Mouse (Mus musculus) kidney, postnatal 14 days (tissue): ENCODE results near the gene Hoxd10.

Source experiments
- DNase-seq: peaks from one replicate; pipeline ENCODE4 v3.0.0; 2022; ENCODE audit warnings: mixed read lengths

The Hoxd10 gene

GRCm38 (mm10) chr2:74667191-74667841, 24.4 kb upstream of the Hoxd10 start:
- DNase-seq, result no peak

DNA sequence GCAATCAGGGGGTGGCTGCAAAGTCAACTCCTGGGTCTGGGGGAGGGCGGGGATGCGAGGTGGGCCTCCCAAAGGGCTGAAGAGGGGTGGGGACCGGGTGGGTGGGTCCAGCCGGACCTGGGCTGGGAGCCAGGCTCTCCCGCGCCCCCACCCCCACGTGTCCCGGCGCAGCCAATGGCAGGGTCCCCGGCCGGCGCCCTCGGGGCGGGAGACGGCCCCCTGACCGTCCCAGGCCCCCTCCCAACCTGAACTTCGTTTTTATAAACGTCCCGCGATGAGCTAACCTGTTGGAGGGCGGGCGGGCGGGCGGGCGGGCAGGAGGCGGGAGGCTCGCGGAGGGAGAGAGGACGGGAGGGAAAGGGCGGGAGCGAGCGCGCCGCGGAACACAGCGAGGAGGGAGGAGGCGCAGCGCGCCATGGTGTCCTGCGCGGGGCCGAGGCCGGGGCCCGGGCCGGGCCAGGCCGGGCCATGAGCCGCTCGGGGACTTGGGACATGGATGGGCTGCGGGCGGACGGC, 23.8 kb upstream of the Hoxd10 start, which contains the start of gene Hoxd13:
Gene Hoxd13 (plus strand): TSS at position 469 of the 516 bp plus-strand sequence.
- DNase-seq, result no peak

GRCm38 (mm10) chr2:74668370-74669229, 23.1 kb upstream of the Hoxd10 start:
- peak; percentile 36 for DNase-seq

- DNase-seq, result no peak
Observed at GRCm38 (mm10) chr2:74669230-74669578, 22.5 kb upstream of the Hoxd10 start.

- no peak for DNase-seq
Observed at GRCm38 (mm10) chr2:74669650-74670235, 22.0 kb upstream of the Hoxd10 start.

DNA sequence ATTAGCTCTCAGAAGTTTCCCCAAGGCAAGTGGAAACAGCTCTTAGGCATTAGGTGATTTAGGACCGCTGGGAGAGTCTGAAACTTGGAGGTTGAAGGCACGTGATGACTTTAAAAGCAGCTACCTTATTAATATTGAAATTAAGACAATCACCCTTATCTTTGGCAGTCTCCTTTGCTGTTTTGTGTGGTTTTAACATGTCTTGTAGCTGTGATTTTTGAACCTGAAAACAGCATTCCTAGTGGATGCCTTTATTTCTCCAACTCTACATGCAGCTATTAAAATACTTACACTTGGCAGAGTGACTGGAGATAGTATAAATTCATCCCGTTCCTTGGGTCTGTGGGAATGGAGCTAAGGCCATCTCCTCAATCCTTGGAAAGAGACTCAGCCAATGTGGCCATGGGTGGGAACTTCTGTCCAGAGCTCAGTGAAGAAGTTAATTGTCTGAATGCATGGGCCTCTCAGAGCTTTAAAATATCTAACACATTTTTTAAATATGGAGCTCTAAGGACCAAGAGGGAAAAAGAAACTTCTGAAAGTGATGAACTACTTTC, 21.0 kb upstream of the Hoxd10 start:
- no peak for DNase-seq

- no peak for DNase-seq
Observed at GRCm38 (mm10) chr2:74671847-74672246, 19.9 kb upstream of the Hoxd10 start.

- peak; percentile 79 for DNase-seq
Observed at GRCm38 (mm10) chr2:74672481-74673362, 19.0 kb upstream of the Hoxd10 start.

DNA sequence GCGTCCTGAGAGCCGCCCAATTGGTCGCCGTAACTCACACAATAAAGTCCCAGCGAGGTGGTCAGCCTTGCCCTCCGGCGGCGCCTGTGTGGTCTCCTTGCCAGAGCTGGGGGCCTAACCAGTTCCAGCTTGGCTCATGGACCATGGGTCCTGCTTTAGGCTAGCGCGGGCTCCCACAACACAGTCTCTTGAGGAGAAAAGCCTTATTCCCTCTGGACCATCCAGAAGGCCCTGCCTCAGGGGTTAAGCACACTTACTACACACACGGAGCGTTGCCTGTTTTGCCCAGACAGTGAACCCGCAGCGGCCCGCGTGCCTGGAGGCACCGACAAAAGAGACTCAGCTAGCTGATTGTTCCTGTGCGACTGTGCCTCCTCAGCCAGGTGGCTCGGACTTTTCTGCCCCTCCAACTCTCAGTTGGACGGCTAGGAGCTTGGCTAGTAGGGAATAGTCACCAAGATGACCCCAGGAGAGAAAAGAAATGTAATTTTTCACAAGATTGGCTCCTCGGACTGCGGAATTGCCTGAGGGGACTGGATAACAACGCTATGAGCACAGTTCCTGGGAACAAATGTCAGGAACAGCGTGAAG, 17.8 kb upstream of the Hoxd10 start:
- DNase-seq, result no peak

- DNase-seq, result no peak
Observed at GRCm38 (mm10) chr2:74674881-74675665, 16.7 kb upstream of the Hoxd10 start, which contains the start of gene Hoxd12. Hoxd12 (plus strand) TSS chr2:74675013.

DNA sequence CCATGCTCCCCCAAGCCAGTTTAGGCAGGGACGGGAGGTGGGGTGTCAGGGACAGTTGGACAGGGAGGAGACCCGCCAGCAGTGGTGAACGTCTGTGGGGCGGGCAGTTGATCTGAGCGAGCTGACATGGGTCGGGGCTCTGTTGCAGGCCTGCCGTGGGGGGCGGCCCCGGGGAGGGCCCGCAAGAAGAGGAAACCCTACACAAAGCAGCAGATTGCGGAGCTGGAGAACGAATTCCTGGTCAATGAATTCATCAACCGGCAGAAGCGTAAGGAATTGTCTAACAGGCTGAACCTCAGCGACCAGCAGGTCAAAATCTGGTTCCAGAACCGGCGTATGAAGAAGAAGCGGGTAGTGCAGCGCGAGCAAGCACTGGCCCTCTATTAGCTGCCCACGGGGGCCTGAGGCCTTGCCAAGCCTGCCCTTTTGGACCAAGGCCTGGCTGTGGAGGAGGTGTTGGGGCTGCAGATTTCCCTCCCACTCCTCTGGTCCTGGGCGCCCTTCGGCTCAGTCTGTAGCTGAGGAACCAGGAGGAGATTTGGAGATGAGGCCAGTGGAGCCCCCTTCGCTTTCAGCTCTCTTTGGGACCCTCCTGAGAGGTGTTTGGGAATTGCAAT, 15.9 kb upstream of the Hoxd10 start:
- DNase-seq, result no peak

DNA sequence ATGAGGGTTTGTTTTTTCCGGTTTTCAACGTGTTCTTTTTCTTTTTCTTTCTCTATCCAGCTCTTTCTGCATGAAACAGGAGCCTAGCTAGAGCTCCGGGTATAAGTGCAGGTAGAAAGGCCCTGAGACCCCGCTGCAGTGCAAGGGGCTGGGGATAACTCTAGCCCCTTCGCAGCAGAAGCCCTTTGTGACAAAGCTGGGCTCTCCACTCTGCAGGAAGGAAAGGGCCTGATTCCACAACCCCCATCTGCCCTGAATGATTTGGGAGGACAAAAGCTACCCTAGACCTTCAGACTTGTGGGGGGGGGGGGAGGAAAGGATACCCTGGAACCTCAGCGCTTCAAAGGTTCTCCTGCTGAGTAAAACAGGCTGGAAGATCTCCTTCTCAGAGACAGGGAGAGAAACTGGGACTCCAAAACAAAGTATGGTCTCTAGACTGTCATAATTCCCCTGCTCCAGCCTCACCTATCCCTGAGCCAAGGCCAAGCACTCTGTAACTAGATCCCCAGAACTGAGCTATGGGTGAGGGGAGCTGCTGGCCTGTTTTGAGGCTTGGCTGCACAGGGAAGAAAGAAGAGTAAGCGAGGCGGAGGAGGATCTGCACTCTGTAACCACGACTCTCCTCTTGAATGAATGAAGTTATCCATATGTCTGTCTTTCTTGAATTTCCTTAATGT, 15.2 kb upstream of the Hoxd10 start:
- no peak for DNase-seq

- DNase-seq, result no peak
Observed at GRCm38 (mm10) chr2:74677106-74677505, 14.6 kb upstream of the Hoxd10 start.

DNA sequence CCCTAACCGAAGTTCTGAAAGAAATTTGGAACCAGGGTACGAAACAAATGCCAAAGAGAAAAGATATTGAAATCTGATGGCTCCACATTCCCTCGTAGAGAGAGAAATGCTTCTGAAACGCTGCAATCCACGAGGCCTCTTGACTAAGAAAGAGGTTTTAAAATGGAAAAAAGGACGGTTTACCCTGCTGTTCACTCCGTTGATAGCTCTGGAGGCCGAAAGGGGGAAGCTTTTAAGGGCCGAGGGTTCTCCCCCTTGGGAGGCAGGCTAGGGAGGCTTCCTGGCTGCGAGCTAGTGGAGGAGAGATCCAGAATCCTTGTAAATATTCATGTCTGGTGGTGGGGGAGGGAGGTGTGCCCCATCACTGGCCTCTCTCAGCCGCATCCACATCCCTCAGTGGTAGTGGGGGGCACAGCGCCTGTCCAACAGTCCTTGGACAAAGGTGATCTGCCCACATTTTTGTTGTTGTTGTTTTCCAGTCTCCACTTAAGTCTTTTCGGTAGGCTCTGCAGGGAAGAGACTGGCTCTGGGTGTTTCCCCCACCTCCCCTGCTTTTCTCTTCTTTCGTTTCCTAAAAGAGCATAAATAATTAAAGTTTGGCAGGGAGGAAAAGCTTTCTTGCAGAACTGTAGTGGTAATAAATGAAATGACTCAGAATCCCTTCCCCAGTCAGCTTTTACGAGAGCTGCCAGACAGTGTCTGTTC, 12.7 kb upstream of the Hoxd10 start, which contains the start of gene Hoxd11:
Gene Hoxd11 (plus strand): TSS at position 667 of the 705 bp plus-strand sequence.
- no peak for DNase-seq

GRCm38 (mm10) chr2:74679596-74679971, 12.1 kb upstream of the Hoxd10 start:
- peak; percentile 45 for DNase-seq

GRCm38 (mm10) chr2:74679980-74680379, 11.7 kb upstream of the Hoxd10 start:
- DNase-seq, result peak; percentile 24

DNA sequence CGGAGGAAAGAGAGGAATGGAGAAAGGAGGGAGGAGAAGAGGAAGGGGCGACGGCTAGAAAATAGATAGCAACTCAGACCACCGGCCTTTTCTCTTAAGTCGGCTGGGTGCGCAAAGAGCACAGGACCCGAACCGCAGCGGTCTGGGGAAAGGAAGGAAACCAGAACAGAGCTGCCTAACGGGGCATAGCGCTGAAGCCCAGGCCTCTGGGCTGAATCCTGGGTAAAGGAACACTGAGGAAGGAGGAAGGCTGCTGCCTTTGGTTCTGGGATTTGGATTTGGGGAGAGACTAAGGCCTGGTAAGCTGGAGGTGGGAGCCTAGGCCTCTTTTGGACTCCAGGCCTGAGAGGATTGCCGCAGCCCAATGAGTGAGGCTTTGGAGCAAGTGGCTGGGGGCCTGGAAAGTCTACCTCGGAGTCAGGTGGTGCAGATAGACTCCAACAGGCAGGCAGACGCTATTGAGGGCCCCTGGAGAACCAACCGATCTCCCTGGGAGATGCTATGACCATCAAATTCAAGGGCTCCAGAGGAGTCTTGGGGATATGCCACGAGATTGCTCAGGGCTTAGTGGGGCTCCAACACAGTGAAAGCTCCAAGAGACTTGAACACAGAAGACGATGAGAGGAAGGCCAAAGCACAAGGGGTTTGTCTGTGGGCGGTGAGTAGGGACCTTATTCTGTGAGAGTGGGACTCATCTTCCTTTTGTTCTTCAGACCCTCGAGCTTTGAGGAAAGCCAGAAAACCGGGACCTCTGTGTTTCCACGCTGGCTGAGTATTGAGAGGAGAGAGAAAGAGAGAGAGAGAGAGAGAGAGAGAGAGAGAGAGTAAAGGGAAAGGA, 10.9 kb upstream of the Hoxd10 start:
- peak; percentile 40 for DNase-seq
